Mouse (Mus musculus): ENCODE measurements around the gene Gm28845.

- TF ChIP-seq CTCF (IDR thresholded peaks at IDR 0.05; ENCODE audit: low read depth, low read length) (no peak), POLR2A (IDR thresholded peaks at IDR 0.05; ENCODE audit: insufficient read depth, low read length) (no peak)
Observed at GRCm38 (mm10) chr1:65156111-65156510, 36.8 kb upstream of the Gm28845 start.
